Mouse (Mus musculus) spleen, adult 2 months (tissue): Measurements from ENCODE around the gene Gm20388.

Source experiments
- CTCF ChIP-seq: fragments of 200-500 bp; IDR thresholded peaks from 2 replicates; pipeline ENCODE4 v1.5.1; 2011; ENCODE audit warnings: mild to moderate bottlenecking, inconsistent platforms; ENCODE audit not compliant: insufficient read depth, insufficient read length, insufficient replicate concordance; ENCODE audit errors: extremely low read depth
- POLR2A ChIP-seq: fragments of 200-500 bp; IDR thresholded peaks from 2 replicates; pipeline ENCODE4 v1.6.1; 2011; ENCODE audit warnings: low read depth, low read length, inconsistent platforms

- TF ChIP-seq CTCF (no peak), POLR2A (no peak)
These were observed 832.7 kb downstream of the Gm20388 start for GRCm38 (mm10) chr8:120743149-120743897.
